Mouse (Mus musculus) adrenal gland, adult (tissue): ENCODE data around the gene Enox1.

Experiments used
- DNase-seq, 2 experiments: peaks; one replicate each; pipeline ENCODE4 v3.0.0; 2022 to 2023; ENCODE audit warnings: low spot score in 1 of 2; ENCODE audit not compliant: inconsistent age in 2 of 2

Gene Enox1

DNA sequence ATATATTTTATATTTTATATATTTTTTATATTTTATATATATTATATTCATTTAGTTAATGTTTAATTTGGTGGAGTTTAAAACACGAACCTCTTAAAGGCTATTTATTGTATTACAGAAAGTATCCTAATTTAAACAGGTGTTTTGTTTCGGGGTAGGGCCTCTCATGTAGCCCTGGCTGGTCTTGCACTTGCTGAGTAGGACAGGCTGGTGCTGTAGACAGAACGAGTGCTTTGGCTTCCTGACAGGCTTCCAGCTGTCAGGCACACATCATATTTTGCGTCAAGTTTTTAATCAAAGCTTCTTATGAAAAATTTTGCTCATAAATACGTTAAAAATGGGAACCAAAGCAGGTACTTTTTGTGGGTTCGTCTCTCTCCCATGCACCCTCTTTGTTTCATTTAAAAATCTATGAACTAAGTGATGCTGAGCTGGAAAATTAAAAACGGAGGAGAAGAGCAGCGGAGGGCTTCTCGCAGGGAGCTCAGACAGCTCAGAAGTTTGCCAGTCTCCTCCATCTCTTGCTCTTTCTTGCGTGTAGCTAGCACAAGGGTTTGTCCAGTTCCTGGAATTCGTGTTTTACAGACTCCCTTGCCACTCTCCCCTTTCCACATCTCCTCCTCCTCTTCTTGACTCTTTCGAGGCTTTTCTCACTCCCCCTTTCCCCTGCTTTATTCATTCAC lies 115.8 kb downstream of the Enox1 start:
- DNase-seq, result no peak

DNA sequence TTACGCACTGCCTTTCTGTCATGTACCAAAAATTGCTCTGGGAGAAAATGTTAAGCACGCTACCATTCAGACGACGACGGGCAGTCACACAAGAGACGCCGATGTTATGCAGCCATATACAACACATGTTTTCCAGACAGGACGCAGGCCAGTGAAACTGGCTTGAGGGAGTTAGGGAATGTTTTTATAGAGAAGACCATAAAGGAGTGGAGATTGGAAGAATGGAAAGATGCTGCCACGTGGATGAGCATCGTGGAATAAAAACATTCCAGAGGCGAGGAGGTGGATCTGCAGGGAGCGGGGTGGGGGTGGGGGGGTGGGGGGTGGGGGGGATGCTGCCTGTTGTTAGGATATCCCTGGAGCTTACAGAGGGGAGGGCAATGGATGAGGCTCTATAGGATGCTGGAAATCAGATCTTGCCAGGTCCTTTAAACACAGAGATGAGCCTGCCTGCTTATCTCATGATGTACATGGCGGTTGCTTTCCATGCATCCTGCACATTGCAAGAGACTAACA lies 116.4 kb downstream of the Enox1 start:
- no peak for DNase-seq

DNA sequence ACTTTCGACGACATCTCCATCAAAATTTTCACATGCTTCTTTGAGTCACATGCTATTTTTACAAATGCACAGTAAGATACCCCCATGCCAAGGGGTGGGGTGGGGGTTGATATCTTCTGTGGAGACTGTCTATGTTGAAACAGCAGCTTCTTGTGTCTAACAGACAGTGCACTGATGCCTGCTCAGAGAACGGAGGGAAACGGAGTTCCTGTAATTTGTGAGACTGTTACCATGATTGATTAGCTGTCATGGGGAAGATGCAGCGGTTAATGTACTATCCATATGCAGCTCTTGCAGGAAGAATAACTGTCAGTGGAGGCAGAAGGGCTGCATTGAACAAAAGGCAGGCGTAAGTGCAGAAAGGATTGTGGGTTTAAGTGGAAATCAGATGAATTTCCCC lies 117.2 kb downstream of the Enox1 start:
- no peak for DNase-seq

DNA sequence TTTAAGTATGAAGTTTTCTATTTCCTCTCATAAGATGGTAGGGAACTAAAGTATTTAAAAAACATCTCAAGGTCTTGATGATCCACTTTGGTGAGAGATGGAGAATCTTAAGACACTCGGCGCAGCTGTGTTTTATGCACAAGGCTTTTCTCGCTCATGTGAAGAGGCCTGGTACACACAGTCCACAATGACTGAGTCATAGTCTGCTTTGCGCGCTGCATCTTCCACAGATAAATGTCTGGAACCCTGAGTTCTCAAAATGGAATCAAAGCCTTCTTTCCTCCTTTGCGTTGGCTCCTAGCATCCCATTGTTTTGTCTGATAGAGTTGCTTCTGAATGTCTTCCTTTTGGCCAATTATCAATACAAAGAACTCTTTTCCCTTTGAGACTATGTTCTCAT lies 119.0 kb downstream of the Enox1 start:
- DNase-seq, result no peak

DNA sequence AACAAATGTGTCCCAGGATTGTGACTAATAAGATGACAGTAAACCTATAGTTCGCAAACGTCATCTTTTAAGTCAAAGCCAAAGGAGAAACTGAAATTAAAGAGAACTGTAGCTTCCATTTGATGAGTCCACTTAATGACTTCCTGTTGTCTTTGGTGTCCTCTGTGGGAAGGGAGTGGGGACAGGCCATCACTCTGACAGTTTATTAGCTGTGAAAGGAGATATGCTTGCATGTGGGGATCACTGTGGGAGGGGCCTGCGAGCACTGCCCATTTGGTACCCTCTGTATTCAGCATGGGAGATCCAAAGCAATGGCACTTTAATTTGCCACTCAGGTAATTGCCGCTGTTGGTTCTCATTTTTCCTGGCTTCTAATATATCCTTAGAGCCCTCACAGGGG lies 122.6 kb downstream of the Enox1 start:
- DNase-seq, result no peak

DNA sequence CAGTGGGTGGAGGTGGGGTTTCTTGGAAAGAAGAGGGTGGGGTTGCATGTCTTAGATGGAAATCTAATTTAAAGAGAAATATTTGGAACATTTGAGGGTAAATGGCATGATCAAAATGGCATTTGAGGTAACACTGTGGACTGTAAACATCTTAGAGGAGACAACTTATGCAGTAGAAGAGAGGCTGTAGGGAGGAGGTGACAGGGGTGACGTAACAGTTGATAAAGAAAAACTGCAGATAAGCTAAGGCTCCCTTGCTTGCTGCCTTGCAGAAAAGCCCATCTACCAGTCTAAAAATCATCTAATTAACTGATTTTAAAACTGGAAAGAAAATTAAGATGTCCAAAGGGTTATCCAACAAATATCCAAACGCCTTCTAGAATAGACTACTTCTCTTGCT lies 123.9 kb downstream of the Enox1 start:
- DNase-seq, result no peak

DNA sequence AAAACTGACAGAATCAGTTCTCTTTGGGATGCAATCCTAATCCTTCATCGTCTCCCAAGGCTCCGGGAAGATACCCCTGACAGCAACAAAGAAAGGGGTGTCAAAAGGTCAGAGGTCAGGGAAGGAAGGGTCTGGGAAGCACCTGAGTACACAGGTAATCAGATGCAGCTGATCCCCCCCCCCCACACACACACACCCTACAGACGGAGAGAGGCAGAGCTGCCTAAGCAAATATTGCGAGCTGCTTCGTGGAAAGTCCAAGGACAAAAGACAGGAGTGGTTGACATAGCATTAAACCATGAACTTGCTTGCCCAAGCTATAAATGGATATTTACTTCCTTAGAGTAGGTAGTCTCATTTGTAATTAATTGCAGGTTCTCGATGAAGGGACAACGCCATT lies 124.3 kb downstream of the Enox1 start:
- no peak for DNase-seq

DNA sequence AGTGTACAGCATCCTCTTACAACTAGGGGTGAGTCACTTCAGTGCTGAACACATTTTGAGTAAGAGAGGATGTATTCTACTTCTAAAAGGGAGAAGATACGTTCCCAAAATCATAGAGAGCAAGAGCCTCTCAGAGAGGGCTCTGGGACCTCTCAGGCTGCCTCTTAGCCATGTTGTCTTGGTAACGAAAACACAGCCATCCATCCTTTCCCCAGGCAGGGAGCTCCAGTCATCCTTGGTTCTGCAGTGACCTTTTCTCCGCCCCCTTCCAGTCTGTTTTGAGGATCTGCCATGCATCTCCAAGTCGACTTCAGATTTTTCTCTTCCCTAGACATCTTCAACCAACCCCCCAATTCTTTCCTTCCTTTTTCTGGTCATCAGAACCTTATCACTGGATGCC lies 127.4 kb downstream of the Enox1 start:
- no peak for DNase-seq

DNA sequence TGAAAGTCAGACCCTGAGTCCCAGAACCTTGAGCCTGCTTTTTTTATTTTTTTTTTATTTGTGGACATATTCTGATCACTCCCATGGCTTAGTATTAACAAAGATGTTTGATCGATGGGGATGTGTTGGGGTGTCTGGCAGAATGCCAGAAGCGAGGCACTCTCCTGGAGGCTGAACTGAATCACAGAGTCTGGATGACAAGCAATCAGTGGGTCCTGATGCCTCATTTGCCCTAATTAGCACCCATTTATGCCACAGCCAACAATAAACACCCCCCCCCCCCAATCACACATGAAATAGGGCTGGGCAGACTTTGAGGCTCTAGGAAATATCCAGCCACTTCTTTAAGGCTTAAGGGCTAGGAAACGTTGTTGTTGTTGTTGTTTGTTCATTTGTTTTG lies 128.9 kb downstream of the Enox1 start:
- DNase-seq, result no peak

DNA sequence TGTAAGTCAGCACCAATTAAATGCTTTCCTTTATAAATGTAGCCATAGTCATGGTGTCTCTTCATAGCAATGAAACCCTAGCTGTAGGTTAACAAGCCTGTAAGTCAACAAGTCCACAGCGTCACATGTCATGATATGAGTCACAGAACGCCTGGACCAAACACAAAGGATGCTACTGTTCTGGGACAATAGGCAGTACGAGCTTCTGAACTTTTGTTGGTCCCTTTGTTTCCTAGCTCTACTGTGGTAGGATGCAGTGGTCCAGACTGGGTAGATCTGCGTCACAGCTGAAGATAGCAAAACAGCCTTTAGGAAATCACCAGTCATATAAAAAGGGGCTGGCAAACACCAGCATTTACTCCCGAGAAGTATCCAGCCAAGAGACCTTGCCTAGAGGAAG lies 135.2 kb downstream of the Enox1 start:
- DNase-seq, result no peak

DNA sequence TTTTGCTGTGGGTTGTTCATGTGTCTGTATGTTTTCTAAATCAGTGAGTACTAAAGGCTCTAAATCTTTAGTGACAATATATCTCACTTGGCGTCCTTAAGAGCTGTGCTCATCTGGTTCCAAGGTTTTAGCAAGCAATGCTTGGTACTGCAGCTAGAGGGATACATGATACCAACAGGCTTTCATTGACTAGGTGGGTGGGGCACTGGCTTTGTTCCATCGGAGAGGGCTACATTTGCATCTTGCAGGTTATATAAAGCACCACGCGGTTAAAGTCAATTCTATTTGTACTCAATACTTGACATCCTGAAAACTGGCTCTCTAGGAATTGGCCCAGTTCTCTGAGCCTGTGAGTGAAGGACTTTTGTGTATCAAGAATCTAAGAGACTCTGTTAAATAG lies 140.5 kb downstream of the Enox1 start:
- no peak for DNase-seq

DNA sequence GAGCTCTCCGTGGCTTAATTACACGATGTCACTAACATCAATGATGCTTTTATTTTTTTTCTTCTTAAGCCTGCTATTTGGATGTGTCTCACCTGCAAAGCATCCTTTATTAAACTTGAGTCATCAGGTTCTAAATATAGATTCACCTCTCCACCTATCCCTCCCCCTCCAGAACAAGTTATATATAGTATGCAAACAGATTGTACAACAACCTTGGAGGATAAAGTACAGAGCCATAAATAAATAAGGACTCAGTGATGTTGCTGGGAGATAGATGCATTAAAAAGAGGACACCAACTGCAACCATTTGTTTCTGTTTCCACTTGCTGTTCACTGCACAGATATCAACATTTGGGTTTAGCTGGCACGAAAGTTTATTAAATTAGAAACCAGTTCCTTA lies 141.8 kb downstream of the Enox1 start:
- no peak for DNase-seq

DNA sequence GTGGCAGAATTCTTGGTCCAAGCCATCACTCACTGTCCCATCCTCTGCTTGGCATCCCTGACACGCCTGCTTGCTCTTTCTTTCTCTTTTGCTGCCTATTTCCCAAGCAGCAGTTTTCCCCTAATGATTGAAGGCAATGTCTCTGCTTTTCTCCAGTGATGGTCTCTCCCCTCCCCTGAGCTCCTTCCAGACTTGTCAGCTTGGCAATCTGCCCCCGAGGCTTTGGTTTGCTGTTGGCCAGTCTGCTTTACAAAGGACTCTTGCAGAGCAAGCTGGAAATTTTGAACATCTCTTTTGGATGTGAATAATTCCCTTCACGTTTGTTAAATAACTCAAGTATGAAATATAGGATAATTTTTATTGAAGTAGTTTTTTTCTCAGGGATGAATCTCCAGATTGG lies 153.0 kb downstream of the Enox1 start:
- DNase-seq, result no peak

DNA sequence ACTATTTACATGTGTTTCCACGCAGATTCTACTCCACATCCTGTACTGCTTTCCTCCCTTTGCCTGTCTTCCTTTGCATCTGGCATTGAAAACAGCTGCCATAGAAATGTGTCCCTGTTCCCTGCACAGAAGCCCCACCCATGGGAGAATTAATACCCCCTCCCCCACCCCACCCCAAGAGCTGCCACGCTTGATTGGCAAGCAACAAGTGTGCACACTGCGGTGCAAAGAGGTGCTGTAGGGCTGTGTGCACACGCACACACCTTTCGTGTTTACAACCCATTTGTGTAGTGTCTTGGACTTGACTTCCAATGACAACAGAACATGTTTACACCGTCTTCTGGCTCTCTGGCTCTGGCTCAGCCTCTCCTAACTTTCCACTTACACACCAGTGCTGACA lies 154.9 kb downstream of the Enox1 start:
- DNase-seq, result no peak

DNA sequence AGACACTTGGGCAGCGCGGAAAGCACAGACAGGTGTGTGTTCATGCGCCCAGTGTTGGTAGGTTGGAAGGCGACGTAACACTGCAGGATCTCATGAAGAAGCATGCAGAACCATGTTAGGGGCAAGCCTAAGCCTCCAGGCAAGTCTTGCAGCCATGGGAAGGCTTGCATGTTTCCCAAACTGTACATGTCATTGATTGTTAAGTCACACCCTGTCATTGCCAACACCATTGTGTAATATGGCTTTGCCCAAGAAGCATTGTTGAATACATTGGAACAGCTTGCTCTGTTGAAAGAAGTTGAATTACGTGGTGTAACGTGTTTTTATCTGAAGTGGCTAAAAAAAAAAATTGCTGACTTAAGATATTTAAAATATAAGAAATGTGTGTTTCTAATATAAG lies 162.8 kb downstream of the Enox1 start:
- peak in 1 of 2 experiments; percentile 42 for DNase-seq

DNA sequence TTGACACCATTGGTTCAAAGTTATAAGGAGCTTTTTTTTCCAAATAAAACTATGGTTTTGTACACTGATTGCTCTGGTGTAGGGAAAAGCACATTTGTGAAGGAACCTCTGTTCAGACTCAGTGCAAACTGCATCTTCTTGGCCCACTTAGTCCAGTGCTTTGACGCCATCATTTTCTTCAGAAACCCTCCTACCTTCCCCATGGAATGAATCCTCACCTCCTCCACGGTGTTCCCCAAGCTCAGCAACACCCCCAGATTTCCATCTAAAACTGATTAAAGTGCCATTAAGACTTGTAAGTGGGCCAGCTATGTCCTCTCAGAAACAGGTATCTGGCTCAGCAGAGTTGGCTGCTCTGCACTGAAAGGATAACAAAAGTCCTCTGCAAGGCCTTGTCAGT lies 167.8 kb downstream of the Enox1 start:
- DNase-seq, result no peak

DNA sequence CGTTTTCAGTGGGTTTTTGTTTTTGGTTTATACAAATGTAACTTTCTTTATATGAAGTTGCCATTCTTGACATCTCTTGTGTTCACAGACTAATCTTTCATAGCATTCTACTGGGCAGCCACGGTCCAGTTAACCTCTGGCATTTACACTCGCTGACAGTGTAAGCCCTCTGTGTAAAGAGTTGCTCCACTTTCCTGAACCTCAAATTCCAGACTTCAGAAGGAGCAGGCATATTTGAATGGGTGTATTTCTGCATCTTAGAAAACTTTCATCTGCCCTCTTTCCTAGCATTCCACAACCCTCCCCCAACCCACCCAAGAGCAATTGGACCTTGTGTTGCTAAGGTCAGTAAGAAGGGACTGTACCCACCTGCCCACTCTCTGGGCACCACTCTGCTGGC lies 171.1 kb downstream of the Enox1 start:
- no peak for DNase-seq

DNA sequence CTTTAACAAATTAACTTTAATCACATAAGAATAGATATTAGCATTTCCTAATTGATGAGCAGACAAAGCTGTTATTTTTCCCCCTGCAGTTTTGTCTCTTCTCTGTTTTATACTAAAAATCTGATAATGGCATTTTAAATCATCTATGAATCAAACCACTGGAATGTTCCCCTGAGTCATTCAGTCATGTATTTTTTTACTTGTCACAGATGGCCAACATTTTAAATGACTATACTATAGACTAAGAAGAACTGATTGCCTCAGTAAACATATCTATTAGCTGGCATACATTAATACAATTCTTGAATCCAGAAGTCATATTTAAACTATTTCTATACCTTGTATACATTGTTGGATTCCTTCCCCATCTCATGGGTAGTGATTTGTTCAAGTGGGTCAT lies 173.2 kb downstream of the Enox1 start:
- DNase-seq, result no peak

DNA sequence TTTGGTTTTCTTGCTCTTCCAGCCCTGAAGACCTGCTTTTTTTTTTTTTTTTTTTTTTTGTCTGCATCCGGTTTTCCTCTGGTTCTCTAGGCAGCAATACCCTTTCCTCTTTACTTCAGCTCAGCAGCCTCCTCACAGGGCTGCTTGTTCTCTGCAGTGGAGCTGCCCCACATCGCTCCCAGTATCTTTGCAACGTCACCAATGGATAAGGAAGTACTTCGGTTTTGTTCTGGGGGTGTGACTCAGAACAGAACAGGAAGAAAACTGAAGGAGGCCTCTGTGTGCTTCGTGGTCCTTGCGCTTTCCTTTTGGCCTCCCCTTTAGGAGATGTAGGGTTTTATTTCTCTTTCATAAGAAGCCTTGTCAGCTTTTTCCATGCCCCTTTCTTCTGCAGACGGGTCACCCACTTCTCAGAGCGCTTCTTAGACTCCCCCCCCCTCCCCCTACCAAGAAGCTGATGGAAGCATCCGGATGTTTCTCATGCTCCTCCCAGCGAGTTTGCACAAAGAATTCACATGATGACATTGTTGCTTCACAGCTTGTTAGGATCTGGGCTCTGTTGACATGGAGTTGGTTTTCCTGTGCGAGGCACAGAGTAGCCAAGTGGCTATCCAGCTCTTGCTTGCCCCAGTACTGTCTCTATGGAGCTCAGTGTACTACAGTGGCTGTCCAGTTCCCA lies 187.2 kb downstream of the Enox1 start:
- DNase-seq, result peak in 1 of 2 experiments; percentile 28

DNA sequence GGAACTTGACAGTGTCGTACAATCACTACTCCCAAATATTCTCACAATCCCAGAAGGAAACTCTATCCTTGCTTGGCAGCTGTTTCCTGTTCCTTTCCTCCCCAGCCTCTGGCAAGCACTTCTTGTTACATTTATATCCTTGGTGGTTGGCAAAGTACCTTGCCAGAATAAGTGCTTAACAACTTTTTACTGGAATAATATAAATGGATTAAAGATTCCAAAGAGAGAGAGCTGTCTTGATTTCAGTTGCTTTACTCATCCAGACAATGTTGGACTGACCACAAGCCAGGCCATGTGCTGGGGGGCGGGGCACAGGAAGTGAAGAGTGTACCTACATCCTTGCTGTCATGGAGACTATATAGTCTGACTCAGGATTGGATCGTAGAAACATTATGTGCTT lies 189.7 kb downstream of the Enox1 start:
- no peak for DNase-seq

DNA sequence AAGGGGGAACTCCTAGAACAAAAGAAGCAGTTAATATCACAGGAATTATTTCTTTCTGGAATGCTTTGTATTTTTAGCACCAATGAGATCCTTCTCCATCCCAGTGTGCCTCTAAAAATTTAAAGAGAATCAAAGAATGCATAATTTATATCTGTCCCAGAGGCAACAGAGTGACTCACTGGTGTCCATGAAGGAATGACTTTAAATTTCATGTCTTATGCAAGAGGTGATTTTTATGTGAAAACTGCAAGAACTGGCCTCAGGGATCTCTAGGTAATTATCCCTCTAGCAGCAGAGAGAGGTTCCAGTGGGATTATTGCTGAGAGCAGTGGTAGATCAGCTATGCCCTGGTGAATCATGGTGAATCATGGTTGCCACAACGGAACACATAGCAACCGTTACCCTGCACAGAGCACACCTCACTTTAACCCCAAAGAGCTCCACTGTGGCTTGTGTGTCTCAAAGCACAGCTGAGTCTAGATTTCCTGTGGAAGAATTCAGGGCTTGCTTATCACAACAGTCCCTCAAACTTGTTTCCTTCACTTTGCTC lies 195.3 kb downstream of the Enox1 start:
- peak; percentile 64 to 80 for DNase-seq

DNA sequence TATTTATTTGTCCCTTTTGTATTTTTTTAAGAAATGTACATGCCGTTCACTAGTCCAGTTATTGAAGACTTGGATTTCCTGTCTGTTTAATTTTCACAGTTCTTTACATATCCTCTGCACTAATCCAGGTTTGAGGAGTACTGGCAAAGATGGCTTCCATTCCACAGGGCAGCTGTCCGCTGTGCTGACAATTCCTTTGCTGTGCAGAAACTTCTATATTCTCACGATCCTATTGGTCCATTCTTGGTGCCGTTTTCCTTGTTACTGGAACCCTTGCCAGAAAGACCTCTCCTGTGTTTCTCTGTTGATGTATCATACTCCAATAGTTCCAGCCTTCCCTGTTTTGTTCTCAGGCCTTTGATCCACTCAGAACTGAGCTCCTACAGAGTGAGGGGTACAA lies 206.1 kb downstream of the Enox1 start:
- DNase-seq, result no peak

DNA sequence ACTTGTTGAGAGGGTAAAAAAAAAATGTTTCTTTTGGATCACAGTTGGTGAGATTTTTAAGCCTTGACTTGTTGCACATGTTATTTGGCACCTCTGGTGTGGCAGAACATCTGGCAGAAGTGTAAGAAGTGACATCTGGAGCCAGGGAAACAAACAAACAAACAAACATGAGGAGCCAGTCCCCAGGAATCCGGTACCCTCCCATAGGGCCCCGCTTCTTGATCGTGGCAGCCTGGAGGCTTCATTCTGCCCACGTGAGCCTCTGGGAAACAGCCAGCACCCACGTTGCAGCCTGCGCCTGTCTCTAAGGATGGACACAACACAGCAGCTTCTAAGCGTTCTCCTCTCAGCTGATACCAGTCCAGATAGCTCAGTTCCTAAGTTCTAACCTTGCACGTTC lies 211.8 kb downstream of the Enox1 start:
- no peak for DNase-seq
